Mouse (Mus musculus): ENCODE measurements around the gene Klhl29.

GRCm38 (mm10) chr12:5191628-5192379 lies 183.7 kb downstream of the Klhl29 start:
- TF ChIP-seq CTCF (IDR thresholded peaks at IDR 0.05; ENCODE audit: borderline replicate concordance, insufficient read depth, low read length) (no peak), POLR2A (IDR thresholded peaks at IDR 0.05; ENCODE audit: low read depth, low read length) (no peak)
